Mouse (Mus musculus) olfactory bulb, adult 2 months (tissue): ENCODE data around the gene Gipc2.

Experiments
- CTCF ChIP-seq: fragments of 200-500 bp; IDR thresholded peaks from 2 replicates; pipeline ENCODE4 v1.5.1; 2012; ENCODE audit warnings: low read depth, mild to moderate bottlenecking, low read length, moderate library complexity; ENCODE audit not compliant: insufficient read depth
- POLR2A ChIP-seq: fragments of 200-500 bp; IDR thresholded peaks from 2 replicates; pipeline ENCODE4 v1.6.1; 2012; ENCODE audit warnings: mild to moderate bottlenecking, low read depth, low read length, moderate library complexity; ENCODE audit not compliant: insufficient read depth

GRCm38 (mm10) chr3:152108003-152108395 lies 58.0 kb downstream of the Gipc2 start:
- TF ChIP-seq POLR2A, result no peak
- TF ChIP-seq CTCF, result no peak
